Mouse (Mus musculus) midbrain, embryonic 16.5 days (tissue): ENCODE results near the gene Poln. TPM values are rescaled to one million over a fixed set of nuclear protein-coding genes. Genes with fewer than 3 reads are reported as not detected.
A peak's percentile ranks its signal among the peaks of the same experiment; 100 is the strongest.

Experiments
- ATAC-seq: fragments of 200-750 bp; cut with Nextera tagmentation; 2 replicates; pipeline ENCODE4 v1.8.0; 2017; ENCODE audit warnings: moderate TSS enrichment
- H3K27ac ChIP-seq: fragments of 300-500 bp; sonication (generic); 2 replicates; pipeline ENCODE4 v1.5.1; 2014; ENCODE audit warnings: mild to moderate bottlenecking, low read length, mixed read lengths
- H3K27me3 ChIP-seq: fragments of 300-500 bp; sonication (generic); 2 replicates; pipeline ENCODE4 v1.6.1; 2014; ENCODE audit warnings: low read depth, low read length, mixed read lengths; ENCODE audit not compliant: control insufficient read depth, insufficient read depth
- H3K36me3 ChIP-seq: fragments of 300-500 bp; sonication (generic); 2 replicates; pipeline ENCODE4 v1.6.1; 2014; ENCODE audit warnings: mild to moderate bottlenecking, low read length, moderate library complexity, mixed read lengths; ENCODE audit not compliant: control insufficient read depth, insufficient read depth
- H3K4me1 ChIP-seq: fragments of 300-500 bp; sonication (generic); 2 replicates; pipeline ENCODE4 v1.6.1; 2014; ENCODE audit warnings: mild to moderate bottlenecking, low read length, mixed read lengths; ENCODE audit not compliant: control insufficient read depth, insufficient read depth
- H3K4me2 ChIP-seq: fragments of 300-500 bp; sonication (generic); 2 replicates; pipeline ENCODE4 v1.6.1; 2014; ENCODE audit warnings: mild to moderate bottlenecking, low read length, mixed read lengths
- H3K4me3 ChIP-seq: fragments of 300-500 bp; sonication (generic); 2 replicates; pipeline ENCODE4 v1.5.1; 2014; ENCODE audit warnings: low read depth, mild to moderate bottlenecking, low read length, moderate library complexity, mixed read lengths
- H3K9ac ChIP-seq: fragments of 300-500 bp; sonication (generic); 2 replicates; pipeline ENCODE4 v1.6.1; 2014; ENCODE audit warnings: low read depth, low read length, mixed read lengths
- H3K9me3 ChIP-seq: fragments of 300-500 bp; sonication (generic); replicated peaks from 2 replicates; pipeline ENCODE4 v1.6.1; 2014; ENCODE audit warnings: mild to moderate bottlenecking, low read length, mixed read lengths; ENCODE audit not compliant: control insufficient read depth, poor library complexity, severe bottlenecking
- WGBS: fragments of 180-500 bp; shearing (Covaris S2); extraction: QIAGEN DNeasy Blood & Tissue Kit; methylation state at CpG from one replicate; pipeline ENCODE4 v1.1.7; 2014; 5-methylcytosine and 5-hydroxymethylcytosine counted together
- polyA plus RNA-seq: library from polyadenylated mRNA; unstranded; fragments of >200 nt; fragmentation: Nextera tagmentation; extraction: Ambion mirVana; gene quantifications from 2 replicates; pipeline ENCODE4 v1.2.1, GENCODE M21; 2015

Gene Poln
- polyA plus RNA-seq, 1 experiment from 2014 or later, result 0.18 TPM

GRCm38 (mm10) chr5:34191021-34191420, 21.8 kb upstream of the Poln start:
- H3K27ac ChIP-seq, result no peak overlapping the region
- no peak overlapping the region for H3K4me2 ChIP-seq
- no peaks in the 10 kb centered on the region for H3K27me3 ChIP-seq
- H3K9me3 ChIP-seq, result no peaks in the 10 kb centered on the region
- no peaks in the 10 kb centered on the region; the same call in 1 of the 2 replicates for H3K36me3 ChIP-seq
- H3K9ac ChIP-seq, result no peak overlapping the region
- H3K4me1 ChIP-seq, result peaks cover 12% of the 10 kb centered on the region
- WGBS, result 45% methylated on average over 4 of the region's 4 CpGs
- H3K4me3 ChIP-seq, result no peak overlapping the region
- no peak for ATAC-seq

GRCm38 (mm10) chr5:34189521-34189920, 20.3 kb upstream of the Poln start:
- Histone ChIP-seq H3K4me3 (no peak overlapping the region), H3K27ac (no peak overlapping the region), H3K27me3 (no peaks in the 10 kb centered on the region), H3K4me1 (peaks cover 27% of the 10 kb centered on the region), H3K9ac (no peak overlapping the region), H3K4me2 (no peak overlapping the region), H3K9me3 (no peaks in the 10 kb centered on the region), H3K36me3 (no peaks in the 10 kb centered on the region)
- ATAC-seq, result no peak
- WGBS, result 67% methylated on average over 1 of the region's 1 CpGs

GRCm38 (mm10) chr5:34188856-34189255, 19.6 kb upstream of the Poln start:
- no peaks in the 10 kb centered on the region for H3K36me3 ChIP-seq
- no peak overlapping the region; the same call in 1 of the 2 replicates for H3K27ac ChIP-seq
- peak overlapping the region; percentile 67; the same call in 1 of the 2 replicates for H3K4me2 ChIP-seq
- H3K9ac ChIP-seq, result no peak overlapping the region
- 84% methylated on average over 2 of the region's 2 CpGs for WGBS
- no peak for ATAC-seq
- no peaks in the 10 kb centered on the region for H3K9me3 ChIP-seq
- no peaks in the 10 kb centered on the region for H3K27me3 ChIP-seq
- H3K4me3 ChIP-seq, result no peak overlapping the region; the same call in 1 of the 2 replicates
- H3K4me1 ChIP-seq, result peaks cover 28% of the 10 kb centered on the region

GRCm38 (mm10) chr5:34187601-34188316, 18.5 kb upstream of the Poln start, which contains the start of gene Mxd4:
TSS of gene Mxd4 (minus strand) at chr5:34187720.
- H3K4me1 ChIP-seq, result peaks cover 36% of the 10 kb centered on the region
- under 1% methylated on average over 60 of the region's 60 CpGs for WGBS

GRCm38 (mm10) chr5:34186961-34187391, 17.7 kb upstream of the Poln start:
- Histone ChIP-seq H3K27ac (peak overlapping the region; percentile 89), H3K27me3 (no peaks in the 10 kb centered on the region), H3K36me3 (no peaks in the 10 kb centered on the region; the same call in 1 of the 2 replicates), H3K4me3 (peak overlapping the region; percentile 92), H3K9me3 (no peaks in the 10 kb centered on the region), H3K4me1 (peaks cover 36% of the 10 kb centered on the region), H3K4me2 (peak overlapping the region; percentile 79), H3K9ac (peak overlapping the region; percentile 87)
- ATAC-seq, result peak; percentile 18
- WGBS, result under 1% methylated on average over 35 of the region's 46 CpGs

More at GRCm38 (mm10) chr5:34187601-34188316, 18.5 kb upstream of the Poln start, which contains the start of gene Mxd4:
- Histone ChIP-seq H3K4me2 (peak within 1 kb of the TSS; percentile 79), H3K27ac (peak within 1 kb of the TSS; percentile 89), H3K9me3 (no peaks in the 10 kb centered on the region), H3K4me3 (peak within 1 kb of the TSS; percentile 92), H3K27me3 (no peaks in the 10 kb centered on the region), H3K36me3 (no peaks in the 10 kb centered on the region), H3K9ac (peak within 1 kb of the TSS; percentile 87)
- peak; percentile 99 for ATAC-seq

- Histone ChIP-seq H3K4me2 (peak overlapping the region; percentile 79), H3K9me3 (no peaks in the 10 kb centered on the region), H3K27me3 (no peaks in the 10 kb centered on the region), H3K27ac (no peak overlapping the region), H3K36me3 (no peaks in the 10 kb centered on the region; the same call in 1 of the 2 replicates), H3K9ac (peak overlapping the region; percentile 87), H3K4me3 (peak overlapping the region; percentile 92), H3K4me1 (peaks cover 36% of the 10 kb centered on the region)
- WGBS, result 70% methylated on average over 2 of the region's 2 CpGs
- ATAC-seq, result no peak
These were observed 17.1 kb upstream of the Poln start for GRCm38 (mm10) chr5:34186391-34186790.

- no peaks in the 10 kb centered on the region; the same call in 1 of the 2 replicates for H3K36me3 ChIP-seq
- ATAC-seq, result no peak
- H3K4me1 ChIP-seq, result peaks cover 36% of the 10 kb centered on the region
- no peak overlapping the region for H3K27ac ChIP-seq
- H3K4me3 ChIP-seq, result peak overlapping the region; percentile 92
- peak overlapping the region; percentile 87 for H3K9ac ChIP-seq
- no peaks in the 10 kb centered on the region for H3K9me3 ChIP-seq
- H3K4me2 ChIP-seq, result peak overlapping the region; percentile 79
- H3K27me3 ChIP-seq, result no peaks in the 10 kb centered on the region
These were observed 16.5 kb upstream of the Poln start for GRCm38 (mm10) chr5:34185791-34186190.

- Histone ChIP-seq H3K27ac (no peak overlapping the region), H3K4me3 (0 out of 2 replicates have a peak overlapping the region, but pooled peaks have one; percentile 1), H3K27me3 (no peaks in the 10 kb centered on the region), H3K9ac (peak overlapping the region; percentile 87; the same call in 1 of the 2 replicates), H3K4me2 (peak overlapping the region; percentile 79), H3K36me3 (peaks cover 3% of the 10 kb centered on the region; the same call in 1 of the 2 replicates), H3K9me3 (no peaks in the 10 kb centered on the region), H3K4me1 (peaks cover 36% of the 10 kb centered on the region)
- ATAC-seq, result no peak
- 85% methylated on average over 1 of the region's 1 CpGs for whole genome bisulfite sequencing
These were observed 15.9 kb upstream of the Poln start for GRCm38 (mm10) chr5:34185051-34185580.

- Histone ChIP-seq H3K4me2 (no peak overlapping the region), H3K9ac (no peak overlapping the region)
- ATAC-seq, result no peak
These were observed 14.7 kb upstream of the Poln start for GRCm38 (mm10) chr5:34183976-34184375.

More at GRCm38 (mm10) chr5:34183976-34184375, 14.7 kb upstream of the Poln start:
- Histone ChIP-seq H3K4me3 (no peak overlapping the region), H3K36me3 (peaks cover 4% of the 10 kb centered on the region; the same call in 1 of the 2 replicates), H3K9me3 (no peaks in the 10 kb centered on the region), H3K27me3 (no peaks in the 10 kb centered on the region), H3K4me1 (peaks cover 36% of the 10 kb centered on the region), H3K27ac (no peak overlapping the region)
- 91% methylated on average over 3 of the region's 3 CpGs for WGBS
